Mouse (Mus musculus): ENCODE measurements around the gene Abcg8. TPM values are rescaled to one million over a fixed set of nuclear protein-coding genes. Genes with fewer than 3 reads are reported as not detected.
A peak's percentile ranks its signal among the peaks of the same experiment; 100 is the strongest.

The Abcg8 gene
- polyA plus RNA-seq, 1 experiment from 2014 or later, result 0.27 TPM

- ATAC-seq (replicated peaks; ENCODE audit: insufficient number of reproducible peaks, low FRiP score, low TSS enrichment, low read depth), result peak; percentile 75
- WGBS, result 28% methylated on average over 9 of the region's 9 CpGs
- peaks cover 4% of the 10 kb centered on the region; the same call in 1 of the 2 replicates for H3K4me1 ChIP-seq (ENCODE audit: control insufficient read depth, insufficient read depth, low read length)
- no peak overlapping the region for H3K27ac ChIP-seq (replicated peaks; ENCODE audit: low read depth, low read length)
- H3K27me3 ChIP-seq (ENCODE audit: control insufficient read depth, insufficient read depth, low read length), result no peaks in the 10 kb centered on the region
- peak; percentile 82 for DNase-seq (ENCODE audit: low spot score)
- H3K9ac ChIP-seq (replicated peaks; ENCODE audit: low read length), result no peak overlapping the region
- H3K36me3 ChIP-seq (replicated peaks; ENCODE audit: control insufficient read depth, insufficient read depth, low read depth, low read length), result no peaks in the 10 kb centered on the region; the same call in 1 of the 2 replicates
- no peaks in the 10 kb centered on the region for H3K9me3 ChIP-seq (replicated peaks; ENCODE audit: control insufficient read depth, low read length)
- H3K4me2 ChIP-seq (ENCODE audit: low read depth, low read length), result no peak overlapping the region
- H3K4me3 ChIP-seq (ENCODE audit: low read depth, low read length), result no peak overlapping the region
These were observed 60.6 kb downstream of the Abcg8 start for GRCm38 (mm10) chr17:84736719-84737118.

GRCm38 (mm10) chr17:84738073-84738797, 62.1 kb downstream of the Abcg8 start:
- H3K36me3 ChIP-seq (replicated peaks; ENCODE audit: control insufficient read depth, insufficient read depth, low read depth, low read length), result no peaks in the 10 kb centered on the region; the same call in 1 of the 2 replicates
- no peak overlapping the region for H3K4me2 ChIP-seq (ENCODE audit: low read depth, low read length)
- H3K27ac ChIP-seq (replicated peaks; ENCODE audit: low read depth, low read length), result 0 out of 2 replicates have a peak overlapping the region, but pooled peaks have one; percentile 8
- no peaks in the 10 kb centered on the region for H3K27me3 ChIP-seq (ENCODE audit: control insufficient read depth, insufficient read depth, low read length)
- H3K4me3 ChIP-seq (ENCODE audit: low read depth, low read length), result no peak overlapping the region
- DNase-seq (ENCODE audit: low spot score) (peak; percentile 30), ATAC-seq (replicated peaks; ENCODE audit: insufficient number of reproducible peaks, low FRiP score, low TSS enrichment, low read depth) (no peak)
- WGBS, result 35% methylated on average over 9 of the region's 9 CpGs
- no peaks in the 10 kb centered on the region for H3K9me3 ChIP-seq (replicated peaks; ENCODE audit: control insufficient read depth, low read length)
- peaks cover 4% of the 10 kb centered on the region; the same call in 1 of the 2 replicates for H3K4me1 ChIP-seq (ENCODE audit: control insufficient read depth, insufficient read depth, low read length)
- H3K9ac ChIP-seq (replicated peaks; ENCODE audit: low read length), result no peak overlapping the region

DNA sequence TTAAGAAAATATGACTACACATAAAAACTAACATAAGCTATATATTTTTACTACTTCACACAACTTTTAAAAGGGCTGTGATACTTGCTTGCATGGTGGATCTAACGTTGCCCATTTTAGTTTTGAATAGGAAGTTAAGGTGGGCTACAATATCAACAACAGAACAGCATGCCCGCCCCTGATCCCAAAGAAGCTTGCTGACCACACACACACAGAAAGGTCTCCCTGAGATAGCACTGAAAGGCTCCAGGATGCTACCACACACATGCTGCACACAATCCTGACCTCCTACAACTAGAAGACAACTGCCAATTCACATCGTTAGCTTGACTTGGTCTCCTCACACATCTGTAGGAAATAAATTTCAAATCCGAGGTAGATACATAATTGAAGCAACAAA, 68.2 kb downstream of the Abcg8 start:
- Histone ChIP-seq H3K27ac (replicated peaks; ENCODE audit: low read depth, low read length) (no peak overlapping the region), H3K4me2 (ENCODE audit: low read depth, low read length) (no peak overlapping the region), H3K9ac (replicated peaks; ENCODE audit: low read length) (no peak overlapping the region), H3K27me3 (ENCODE audit: control insufficient read depth, insufficient read depth, low read length) (no peaks in the 10 kb centered on the region), H3K36me3 (replicated peaks; ENCODE audit: control insufficient read depth, insufficient read depth, low read depth, low read length) (no peaks in the 10 kb centered on the region; the same call in 1 of the 2 replicates), H3K4me3 (ENCODE audit: low read depth, low read length) (no peak overlapping the region), H3K9me3 (replicated peaks; ENCODE audit: control insufficient read depth, low read length) (no peaks in the 10 kb centered on the region), H3K4me1 (ENCODE audit: control insufficient read depth, insufficient read depth, low read length) (no peaks in the 10 kb centered on the region)
- DNase-seq (ENCODE audit: low spot score) (no peak), ATAC-seq (replicated peaks; ENCODE audit: insufficient number of reproducible peaks, low FRiP score, low TSS enrichment, low read depth) (no peak)
- 67% methylated on average over 4 of the region's 4 CpGs for WGBS

GRCm38 (mm10) chr17:84745001-84745400, 68.9 kb downstream of the Abcg8 start:
- Histone ChIP-seq H3K36me3 (replicated peaks; ENCODE audit: control insufficient read depth, insufficient read depth, low read depth, low read length) (no peaks in the 10 kb centered on the region; the same call in 1 of the 2 replicates), H3K4me2 (ENCODE audit: low read depth, low read length) (no peak overlapping the region), H3K4me3 (ENCODE audit: low read depth, low read length) (no peak overlapping the region), H3K9ac (replicated peaks; ENCODE audit: low read length) (no peak overlapping the region), H3K9me3 (replicated peaks; ENCODE audit: control insufficient read depth, low read length) (no peaks in the 10 kb centered on the region), H3K27me3 (ENCODE audit: control insufficient read depth, insufficient read depth, low read length) (no peaks in the 10 kb centered on the region), H3K4me1 (ENCODE audit: control insufficient read depth, insufficient read depth, low read length) (no peaks in the 10 kb centered on the region), H3K27ac (replicated peaks; ENCODE audit: low read depth, low read length) (no peak overlapping the region)
- WGBS, result 69% methylated on average over 9 of the region's 9 CpGs
- no peak for ATAC-seq (replicated peaks; ENCODE audit: insufficient number of reproducible peaks, low FRiP score, low TSS enrichment, low read depth)
- no peak for DNase-seq (ENCODE audit: low spot score)

GRCm38 (mm10) chr17:84747212-84747611, 71.1 kb downstream of the Abcg8 start:
- Histone ChIP-seq H3K27ac (replicated peaks; ENCODE audit: low read depth, low read length) (no peak overlapping the region), H3K36me3 (replicated peaks; ENCODE audit: control insufficient read depth, insufficient read depth, low read depth, low read length) (no peaks in the 10 kb centered on the region; the same call in 1 of the 2 replicates), H3K27me3 (ENCODE audit: control insufficient read depth, insufficient read depth, low read length) (no peaks in the 10 kb centered on the region), H3K4me1 (ENCODE audit: control insufficient read depth, insufficient read depth, low read length) (no peaks in the 10 kb centered on the region), H3K9ac (replicated peaks; ENCODE audit: low read length) (no peak overlapping the region), H3K4me2 (ENCODE audit: low read depth, low read length) (no peak overlapping the region), H3K4me3 (ENCODE audit: low read depth, low read length) (no peak overlapping the region), H3K9me3 (replicated peaks; ENCODE audit: control insufficient read depth, low read length) (no peaks in the 10 kb centered on the region)
- no peak for ATAC-seq (replicated peaks; ENCODE audit: insufficient number of reproducible peaks, low FRiP score, low TSS enrichment, low read depth)
- 82% methylated on average over 6 of the region's 6 CpGs for WGBS
- DNase-seq (ENCODE audit: low spot score), result no peak

GRCm38 (mm10) chr17:84748152-84748682, 72.1 kb downstream of the Abcg8 start:
- no peaks in the 10 kb centered on the region for H3K27me3 ChIP-seq (ENCODE audit: control insufficient read depth, insufficient read depth, low read length)
- no peak for DNase-seq (ENCODE audit: low spot score)
- no peak for ATAC-seq (replicated peaks; ENCODE audit: insufficient number of reproducible peaks, low FRiP score, low TSS enrichment, low read depth)
- WGBS, result 93% methylated on average over 9 of the region's 9 CpGs
- no peaks in the 10 kb centered on the region for H3K4me1 ChIP-seq (ENCODE audit: control insufficient read depth, insufficient read depth, low read length)
- no peak overlapping the region for H3K4me2 ChIP-seq (ENCODE audit: low read depth, low read length)
- no peaks in the 10 kb centered on the region; the same call in 1 of the 2 replicates for H3K36me3 ChIP-seq (replicated peaks; ENCODE audit: control insufficient read depth, insufficient read depth, low read depth, low read length)
- no peaks in the 10 kb centered on the region for H3K9me3 ChIP-seq (replicated peaks; ENCODE audit: control insufficient read depth, low read length)
- no peak overlapping the region for H3K27ac ChIP-seq (replicated peaks; ENCODE audit: low read depth, low read length)
- H3K9ac ChIP-seq (replicated peaks; ENCODE audit: low read length), result no peak overlapping the region
- H3K4me3 ChIP-seq (ENCODE audit: low read depth, low read length), result no peak overlapping the region

DNA sequence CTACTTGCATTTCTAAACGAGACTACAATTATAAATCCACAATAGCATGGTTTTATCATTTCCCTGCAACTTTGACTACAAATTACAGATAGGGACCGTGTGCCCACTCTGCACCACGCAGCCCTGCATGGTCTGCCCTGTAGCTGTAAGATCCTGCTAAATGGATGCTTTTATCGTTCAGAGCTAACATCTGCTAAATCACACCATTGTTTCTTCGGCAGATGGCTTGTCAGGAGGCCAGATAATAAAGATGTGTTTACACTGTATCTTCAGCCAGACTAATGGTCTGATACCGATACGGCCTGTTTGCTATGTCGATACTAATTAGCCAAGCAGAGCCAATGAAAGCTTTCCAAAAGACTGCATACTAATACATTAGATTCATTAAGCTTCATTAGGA, 73.2 kb downstream of the Abcg8 start:
- H3K4me2 ChIP-seq (ENCODE audit: low read depth, low read length), result no peak overlapping the region
- H3K27ac ChIP-seq (replicated peaks; ENCODE audit: low read depth, low read length), result no peak overlapping the region
- 80% methylated on average over 8 of the region's 8 CpGs for WGBS
- H3K4me1 ChIP-seq (ENCODE audit: control insufficient read depth, insufficient read depth, low read length), result no peaks in the 10 kb centered on the region
- no peaks in the 10 kb centered on the region; the same call in 1 of the 2 replicates for H3K36me3 ChIP-seq (replicated peaks; ENCODE audit: control insufficient read depth, insufficient read depth, low read depth, low read length)
- H3K9me3 ChIP-seq (replicated peaks; ENCODE audit: control insufficient read depth, low read length), result no peaks in the 10 kb centered on the region
- H3K27me3 ChIP-seq (ENCODE audit: control insufficient read depth, insufficient read depth, low read length), result no peaks in the 10 kb centered on the region
- ATAC-seq (replicated peaks; ENCODE audit: insufficient number of reproducible peaks, low FRiP score, low TSS enrichment, low read depth) (no peak), DNase-seq (ENCODE audit: low spot score) (no peak)
- no peak overlapping the region for H3K9ac ChIP-seq (replicated peaks; ENCODE audit: low read length)
- H3K4me3 ChIP-seq (ENCODE audit: low read depth, low read length), result no peak overlapping the region
